Mouse (Mus musculus) stomach, postnatal 0 days (tissue): ENCODE data around the gene Pdlim7. TPM values are rescaled to one million over a fixed set of nuclear protein-coding genes. Genes with fewer than 3 reads are reported as not detected.

Source experiments
- ATAC-seq: fragments of 200-750 bp; cut with Nextera tagmentation; 2 replicates; pipeline ENCODE4 v1.8.0; 2017; ENCODE audit not compliant: low FRiP score, low TSS enrichment
- DNase-seq: peaks from one replicate; pipeline ENCODE4 v3.0.0-alpha.2; 2016; ENCODE audit warnings: low spot score
- H3K27ac ChIP-seq: fragments of 300-500 bp; sonication (generic); replicated peaks from 2 replicates; pipeline ENCODE4 v1.5.1; 2014; ENCODE audit warnings: mild to moderate bottlenecking, control low read depth
- H3K27me3 ChIP-seq: fragments of 300-500 bp; sonication (generic); 2 replicates; pipeline ENCODE4 v1.6.1; 2014; ENCODE audit warnings: low read length; ENCODE audit not compliant: control insufficient read depth, insufficient read depth
- H3K36me3 ChIP-seq: fragments of 300-500 bp; sonication (generic); 2 replicates; pipeline ENCODE4 v1.6.1; 2014; ENCODE audit warnings: low read length, mixed read lengths; ENCODE audit not compliant: control insufficient read depth, insufficient read depth
- H3K4me1 ChIP-seq: fragments of 300-500 bp; sonication (generic); replicated peaks from 2 replicates; pipeline ENCODE4 v1.6.1; 2014; ENCODE audit warnings: antibody characterized with exemption; ENCODE audit not compliant: control insufficient read depth, insufficient read depth
- H3K4me2 ChIP-seq: fragments of 300-500 bp; sonication (generic); replicated peaks from 2 replicates; pipeline ENCODE4 v1.6.1; 2014; ENCODE audit warnings: low read depth, mild to moderate bottlenecking, control low read depth, moderate library complexity
- H3K4me3 ChIP-seq: fragments of 300-500 bp; sonication (generic); 2 replicates; pipeline ENCODE4 v1.5.1; 2014; ENCODE audit warnings: low read depth, low read length, control low read depth
- H3K9ac ChIP-seq: fragments of 300-500 bp; sonication (generic); 2 replicates; pipeline ENCODE4 v1.6.1; 2014; ENCODE audit warnings: mild to moderate bottlenecking, low read length, control low read depth, mixed read lengths
- H3K9me3 ChIP-seq: fragments of 300-500 bp; sonication (generic); 2 replicates; pipeline ENCODE4 v1.6.1; 2016; ENCODE audit warnings: low read length; ENCODE audit not compliant: control insufficient read depth
- CTCF ChIP-seq: IDR thresholded peaks from 2 replicates; pipeline ENCODE4 v1.5.1; 2016; ENCODE audit warnings: antibody characterized with exemption, low read depth, mild to moderate bottlenecking, moderate library complexity
- EP300 ChIP-seq: optimal IDR thresholded peaks from 2 replicates; pipeline ENCODE3; 2016; ENCODE audit warnings: antibody characterized with exemption
- WGBS: fragments of 180-500 bp; shearing (Covaris S2); extraction: QIAGEN DNeasy Blood & Tissue Kit; methylation state at CpG from one replicate; pipeline ENCODE4 v1.1.7; 2014; 5-methylcytosine and 5-hydroxymethylcytosine counted together
- polyA plus RNA-seq: library from polyadenylated mRNA; unstranded; fragments of >200 nt; fragmentation: Nextera tagmentation; extraction: Ambion mirVana; gene quantifications from 2 replicates; pipeline ENCODE4 v1.2.1, GENCODE M21; 2015

The Pdlim7 gene
- polyA plus RNA-seq, 1 experiment from 2014 or later = 193 TPM

- Histone ChIP-seq H3K9ac (no peak overlapping the region), H3K9me3 (no peaks in the 10 kb centered on the region), H3K4me3 (no peak overlapping the region), H3K36me3 (peaks cover 2% of the 10 kb centered on the region; the same call in 1 of the 2 replicates), H3K27ac (no peak overlapping the region), H3K4me2 (no peak overlapping the region), H3K27me3 (no peaks in the 10 kb centered on the region), H3K4me1 (no peaks in the 10 kb centered on the region)
- TF ChIP-seq CTCF = no peak
- TF ChIP-seq EP300 = no peak
- DNase-seq (no peak), ATAC-seq (no peak)
- WGBS = 86% methylated on average over 5 of the region's 5 CpGs
Measured at GRCm38 (mm10) chr13:55475750-55476149, 37.7 kb downstream of the Pdlim7 start.

GRCm38 (mm10) chr13:55474621-55475069 lies 38.8 kb downstream of the Pdlim7 start:
- DNase-seq = no peak
- H3K4me1 ChIP-seq = no peaks in the 10 kb centered on the region
- no peak overlapping the region for H3K4me2 ChIP-seq
- H3K27me3 ChIP-seq = no peaks in the 10 kb centered on the region
- no peak for ATAC-seq
- peaks cover 2% of the 10 kb centered on the region; the same call in 1 of the 2 replicates for H3K36me3 ChIP-seq
- H3K9me3 ChIP-seq = no peaks in the 10 kb centered on the region
- TF ChIP-seq CTCF (no peak), EP300 (no peak)
- no peak overlapping the region for H3K9ac ChIP-seq
- no peak overlapping the region for H3K4me3 ChIP-seq
- no peak overlapping the region for H3K27ac ChIP-seq
- WGBS = 42% methylated on average over 5 of the region's 5 CpGs

GRCm38 (mm10) chr13:55473961-55474360 lies 39.5 kb downstream of the Pdlim7 start:
- Histone ChIP-seq H3K9me3 (no peaks in the 10 kb centered on the region), H3K4me2 (no peak overlapping the region), H3K27me3 (no peaks in the 10 kb centered on the region), H3K4me1 (no peaks in the 10 kb centered on the region), H3K27ac (no peak overlapping the region), H3K36me3 (peaks cover 2% of the 10 kb centered on the region; the same call in 1 of the 2 replicates), H3K9ac (no peak overlapping the region), H3K4me3 (no peak overlapping the region)
- WGBS = 71% methylated on average over 11 of the region's 11 CpGs
- DNase-seq (no peak), ATAC-seq (no peak)
- TF ChIP-seq CTCF = peak; percentile 18; the same call in 1 of the 2 replicates
- TF ChIP-seq EP300 = no peak

GRCm38 (mm10) chr13:55473076-55473831 lies 40.2 kb downstream of the Pdlim7 start:
- H3K9ac ChIP-seq = no peak overlapping the region
- WGBS = 43% methylated on average over 18 of the region's 18 CpGs
- ATAC-seq = no peak
- peak overlapping the region; percentile 100 for H3K4me2 ChIP-seq
- H3K36me3 ChIP-seq = peaks cover 2% of the 10 kb centered on the region; the same call in 1 of the 2 replicates
- peak overlapping the region; percentile 61 for H3K4me3 ChIP-seq
- H3K4me1 ChIP-seq = no peaks in the 10 kb centered on the region
- H3K27me3 ChIP-seq = no peaks in the 10 kb centered on the region
- no peak overlapping the region; the same call in 1 of the 2 replicates for H3K27ac ChIP-seq
- no peaks in the 10 kb centered on the region for H3K9me3 ChIP-seq
- TF ChIP-seq EP300 = no peak
- TF ChIP-seq CTCF = peak; percentile 40; the same call in 1 of the 2 replicates
- DNase-seq = no peak

- ATAC-seq (peak; percentile 52), DNase-seq (peak; percentile 69)
- Histone ChIP-seq H3K36me3 (peaks cover 2% of the 10 kb centered on the region; the same call in 1 of the 2 replicates), H3K4me3 (peak overlapping the region; percentile 61), H3K27me3 (no peaks in the 10 kb centered on the region), H3K4me2 (peak overlapping the region; percentile 100), H3K9me3 (no peaks in the 10 kb centered on the region), H3K9ac (peak overlapping the region; percentile 64), H3K4me1 (no peaks in the 10 kb centered on the region), H3K27ac (peak overlapping the region; percentile 30; the same call in 1 of the 2 replicates)
- TF ChIP-seq CTCF = peak; percentile 61
- TF ChIP-seq EP300 = no peak
- WGBS = 2% methylated on average over 94 of the region's 103 CpGs
Measured at GRCm38 (mm10) chr13:55472132-55473022, 41.1 kb downstream of the Pdlim7 start.
